Mouse (Mus musculus) embryonic facial prominence, embryonic 11.5 days (tissue): ENCODE data around the gene Sfi1. TPM values are rescaled to one million over a fixed set of nuclear protein-coding genes. Genes with fewer than 3 reads are reported as not detected.
A peak's percentile ranks its signal among the peaks of the same experiment; 100 is the strongest.
"Not testable (repeated sequence)": the region's sequence is repeated elsewhere in the genome, so short reads cannot be mapped to it uniquely, and the experiment has no call there.

ENCODE experiments used
- ATAC-seq: fragments of 200-750 bp; cut with Nextera tagmentation; replicated peaks from 2 replicates; pipeline ENCODE4 v1.8.0; 2017; ENCODE audit warnings: low read depth; ENCODE audit not compliant: insufficient number of reproducible peaks, low FRiP score, low TSS enrichment
- DNase-seq: peaks from one replicate; pipeline ENCODE4 v3.0.0-alpha.2; 2015; ENCODE audit warnings: low spot score
- H3K27ac ChIP-seq: fragments of 300-500 bp; sonication (generic); replicated peaks from 2 replicates; pipeline ENCODE4 v1.5.1; 2014; ENCODE audit warnings: mild to moderate bottlenecking, low read depth, low read length, control low read depth
- H3K27me3 ChIP-seq: fragments of 300-500 bp; sonication (generic); 2 replicates; pipeline ENCODE4 v1.6.1; 2014; ENCODE audit warnings: mild to moderate bottlenecking, low read length, moderate library complexity, mixed read lengths; ENCODE audit not compliant: control insufficient read depth, insufficient read depth
- H3K36me3 ChIP-seq: fragments of 300-500 bp; sonication (generic); replicated peaks from 2 replicates; pipeline ENCODE4 v1.6.1; 2014; ENCODE audit warnings: low read depth, mild to moderate bottlenecking, low read length, moderate library complexity, mixed read lengths; ENCODE audit not compliant: control insufficient read depth, insufficient read depth
- H3K4me1 ChIP-seq: fragments of 300-500 bp; sonication (generic); 2 replicates; pipeline ENCODE4 v1.6.1; 2014; ENCODE audit warnings: low read length, mixed read lengths; ENCODE audit not compliant: control insufficient read depth, insufficient read depth
- H3K4me2 ChIP-seq: fragments of 300-500 bp; sonication (generic); 2 replicates; pipeline ENCODE4 v1.6.1; 2014; ENCODE audit warnings: low read depth, mild to moderate bottlenecking, control low read depth, low read length, moderate library complexity
- H3K4me3 ChIP-seq: fragments of 300-500 bp; sonication (generic); 2 replicates; pipeline ENCODE4 v1.5.1; 2014; ENCODE audit warnings: low read depth, low read length, control low read depth
- H3K9ac ChIP-seq: fragments of 300-500 bp; sonication (generic); replicated peaks from 2 replicates; pipeline ENCODE4 v1.6.1; 2014; ENCODE audit warnings: mild to moderate bottlenecking, control low read depth, low read length
- H3K9me3 ChIP-seq: fragments of 300-500 bp; sonication (generic); replicated peaks from 2 replicates; pipeline ENCODE4 v1.6.1; 2016; ENCODE audit warnings: mild to moderate bottlenecking, low read length, inconsistent platforms, mixed read lengths; ENCODE audit not compliant: control insufficient read depth
- WGBS: fragments of 180-500 bp; shearing (Covaris S2); extraction: QIAGEN DNeasy Blood & Tissue Kit; methylation state at CpG from one replicate; pipeline ENCODE4 v1.1.7; 2014; 5-methylcytosine and 5-hydroxymethylcytosine counted together
- polyA plus RNA-seq: library from polyadenylated mRNA; unstranded; fragments of >200 nt; fragmentation: Nextera tagmentation; extraction: Ambion mirVana; gene quantifications from 2 replicates; pipeline ENCODE4 v1.2.1, GENCODE M21; 2014

Gene Sfi1
- polyA plus RNA-seq, 1 experiment from 2014 or later, result 6.5 TPM

GRCm38 (mm10) chr11:3162236-3162897 lies 30.9 kb downstream of the Sfi1 start:
- not testable (repeated sequence) for H3K9ac ChIP-seq, H3K4me2 ChIP-seq, DNase-seq, H3K27ac ChIP-seq, H3K36me3 ChIP-seq, H3K9me3 ChIP-seq, H3K27me3 ChIP-seq, H3K4me1 ChIP-seq, H3K4me3 ChIP-seq
- ATAC-seq, result peak; percentile 30; the same call in 1 of the 2 replicates
- WGBS, result 64% methylated on average over 5 of the region's 5 CpGs

- not testable (repeated sequence) for H3K9ac ChIP-seq, H3K4me1 ChIP-seq, H3K9me3 ChIP-seq, H3K4me2 ChIP-seq, H3K27me3 ChIP-seq, H3K36me3 ChIP-seq, H3K4me3 ChIP-seq, ATAC-seq, DNase-seq, H3K27ac ChIP-seq
- WGBS, result 64% methylated on average over 1 of the region's 2 CpGs
These were observed 31.9 kb downstream of the Sfi1 start for GRCm38 (mm10) chr11:3161370-3161769.

GRCm38 (mm10) chr11:3158800-3159199 lies 34.5 kb downstream of the Sfi1 start:
- H3K9me3 ChIP-seq, H3K27ac ChIP-seq, H3K4me1 ChIP-seq, H3K4me2 ChIP-seq, H3K36me3 ChIP-seq, H3K27me3 ChIP-seq, ATAC-seq, H3K4me3 ChIP-seq, DNase-seq, H3K9ac ChIP-seq: not testable (repeated sequence)
- 87% methylated on average over 4 of the region's 4 CpGs for WGBS

- H3K4me2 ChIP-seq, H3K27me3 ChIP-seq, H3K4me1 ChIP-seq, H3K27ac ChIP-seq, ATAC-seq, H3K4me3 ChIP-seq, DNase-seq, H3K36me3 ChIP-seq, H3K9ac ChIP-seq: not testable (repeated sequence)
- 94% methylated on average over 6 of the region's 6 CpGs for WGBS
- H3K9me3 ChIP-seq, result peaks cover 13% of the 10 kb centered on the region
These were observed 35.3 kb downstream of the Sfi1 start for GRCm38 (mm10) chr11:3157996-3158395.

- not testable (repeated sequence) for H3K27me3 ChIP-seq, H3K4me2 ChIP-seq, H3K4me1 ChIP-seq, H3K36me3 ChIP-seq, H3K9me3 ChIP-seq, DNase-seq, H3K4me3 ChIP-seq, H3K27ac ChIP-seq, H3K9ac ChIP-seq, ATAC-seq
- WGBS, result 75% methylated on average over 2 of the region's 3 CpGs
These were observed 36.3 kb downstream of the Sfi1 start for GRCm38 (mm10) chr11:3156991-3157390.

- not testable (repeated sequence) for DNase-seq, H3K27ac ChIP-seq, H3K9ac ChIP-seq, H3K27me3 ChIP-seq, H3K36me3 ChIP-seq, H3K4me2 ChIP-seq, H3K9me3 ChIP-seq, H3K4me1 ChIP-seq, H3K4me3 ChIP-seq
- peak; percentile 57 for ATAC-seq
- 72% methylated on average over 1 of the region's 1 CpGs for WGBS
These were observed 39.4 kb downstream of the Sfi1 start for GRCm38 (mm10) chr11:3153666-3154397.

GRCm38 (mm10) chr11:3151358-3151757 lies 41.9 kb downstream of the Sfi1 start:
- ATAC-seq, result not testable (repeated sequence)
- 91% methylated on average over 4 of the region's 4 CpGs for WGBS

GRCm38 (mm10) chr11:3150677-3151003 lies 42.6 kb downstream of the Sfi1 start:
- 96% methylated on average over 11 of the region's 12 CpGs for WGBS
- H3K4me2 ChIP-seq, H3K27ac ChIP-seq, ATAC-seq, H3K9me3 ChIP-seq, H3K4me1 ChIP-seq, DNase-seq, H3K36me3 ChIP-seq, H3K9ac ChIP-seq, H3K27me3 ChIP-seq, H3K4me3 ChIP-seq: not testable (repeated sequence)

More at GRCm38 (mm10) chr11:3151358-3151757, 41.9 kb downstream of the Sfi1 start:
- not testable (repeated sequence) for H3K36me3 ChIP-seq, H3K4me2 ChIP-seq, H3K27me3 ChIP-seq, H3K9ac ChIP-seq, H3K27ac ChIP-seq, H3K4me3 ChIP-seq, H3K4me1 ChIP-seq, DNase-seq, H3K9me3 ChIP-seq
